Mouse (Mus musculus): ENCODE results near the gene 1700012P22Rik. TPM values are rescaled to one million over a fixed set of nuclear protein-coding genes. Genes with fewer than 3 reads are reported as not detected.

The 1700012P22Rik gene
- total RNA-seq, 1 experiment, result not detected

DNA sequence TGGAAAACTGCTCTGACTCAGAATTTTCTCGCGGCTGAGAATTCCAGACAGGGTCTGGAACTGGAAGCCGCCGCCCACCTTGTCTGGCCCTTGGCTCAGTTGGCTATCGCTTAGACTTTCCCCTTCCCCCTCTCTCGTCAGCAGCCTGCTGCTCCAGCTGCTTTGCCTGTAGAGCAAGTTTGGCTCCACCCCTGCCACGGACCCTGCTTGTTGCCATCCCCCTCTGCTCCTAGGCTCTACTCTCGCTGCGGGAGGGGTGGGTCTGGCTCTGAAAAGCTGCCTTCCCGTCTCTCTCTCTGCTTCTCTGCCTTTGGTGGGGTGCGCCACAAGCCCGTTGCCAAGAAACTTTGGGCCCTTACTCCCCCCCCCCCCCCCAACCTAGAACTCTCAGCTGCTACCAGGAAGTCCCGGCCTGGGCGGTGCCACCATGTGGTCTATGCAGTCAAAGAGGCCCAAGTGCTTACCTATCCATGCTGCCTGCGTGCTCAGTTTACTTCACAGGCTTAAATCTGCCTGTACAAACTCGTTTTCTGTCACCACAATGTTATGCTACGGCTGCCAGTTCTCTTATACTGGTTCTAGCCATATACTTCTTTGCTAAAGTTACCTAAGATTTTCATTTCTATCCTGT, 34.0 kb downstream of the 1700012P22Rik start:
- peak overlapping the region; percentile 70 for H3K9ac ChIP-seq (ENCODE audit: insufficient read depth, low read depth, low read length, poor library complexity, severe bottlenecking)
- TF ChIP-seq CHD2 (IDR thresholded peaks at IDR 0.05; ENCODE audit: low read depth, low read length), result no peak
- no peak for TF ChIP-seq ZNF384 (IDR thresholded peaks at IDR 0.05; ENCODE audit: low read depth, low read length)
- no peak for TF ChIP-seq HCFC1 (IDR thresholded peaks at IDR 0.05; ENCODE audit: borderline replicate concordance, insufficient read depth, low read length)
- TF ChIP-seq ZC3H11A (IDR thresholded peaks at IDR 0.05; ENCODE audit: borderline replicate concordance, low read depth, low read length), result no peak
- TF ChIP-seq MAFK (IDR thresholded peaks at IDR 0.05; ENCODE audit: insufficient read depth, low read depth, low read length), result no peak
- no peaks in the 10 kb centered on the region for H3K9me3 ChIP-seq (ENCODE audit: control insufficient read depth, insufficient read depth, low read depth, low read length)
- in situ Hi-C loops (cut with MboI; ENCODE audit: low sequenced_read_pairs in 2 of 2, unreplicated experiment in 2 of 2), result no loop called here
- DNase-seq (ENCODE audit: low read depth, low spot score), result peak; percentile 82
- peaks cover 7 to 13% of the 10 kb centered on the region in 2 experiments for H3K4me1 ChIP-seq (ENCODE audit: control insufficient read depth in 2 of 2, insufficient read depth in 2 of 2, low read length in 2 of 2, poor library complexity in 1 of 2)
- H3K27ac ChIP-seq (ENCODE audit: insufficient read depth, low read depth, low read length, poor library complexity, severe bottlenecking), result peak overlapping the region; percentile 93
- peak overlapping the region; percentile 48 to 61 for H3K4me3 ChIP-seq (ENCODE audit: insufficient read depth in 1 of 2, low read depth in 1 of 2, low read length in 2 of 2, poor library complexity in 1 of 2, severe bottlenecking in 1 of 2)
- no peaks in the 10 kb centered on the region for H3K36me3 ChIP-seq (ENCODE audit: control insufficient read depth, insufficient read depth, low read length, poor library complexity, severe bottlenecking)

DNA sequence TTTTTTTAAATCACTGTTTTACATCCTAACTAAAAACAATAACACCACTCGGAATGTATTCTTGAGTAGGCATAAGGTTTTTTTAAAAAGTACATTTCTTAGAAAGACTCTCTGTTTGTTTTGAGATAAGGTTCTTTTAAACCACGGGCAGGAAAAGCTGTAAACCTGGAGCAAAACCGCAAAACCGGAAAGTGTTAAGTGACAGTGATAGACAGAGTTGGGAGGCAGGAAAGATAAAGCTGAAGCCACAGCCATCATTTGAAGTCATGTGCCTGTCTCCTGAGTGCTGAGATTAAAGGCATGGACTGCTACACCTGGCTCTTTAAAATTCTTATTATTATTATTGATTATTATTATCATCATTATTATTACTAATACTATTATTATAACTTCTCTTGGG, 35.9 kb downstream of the 1700012P22Rik start:
- no peak for DNase-seq (ENCODE audit: low read depth, low spot score)
- H3K9ac ChIP-seq (ENCODE audit: insufficient read depth, low read depth, low read length, poor library complexity, severe bottlenecking), result no peak overlapping the region
- no peaks in the 10 kb centered on the region for H3K9me3 ChIP-seq (ENCODE audit: control insufficient read depth, insufficient read depth, low read depth, low read length)
- TF ChIP-seq ZC3H11A (IDR thresholded peaks at IDR 0.05; ENCODE audit: borderline replicate concordance, low read depth, low read length) (no peak), HCFC1 (IDR thresholded peaks at IDR 0.05; ENCODE audit: borderline replicate concordance, insufficient read depth, low read length) (no peak), MAFK (IDR thresholded peaks at IDR 0.05; ENCODE audit: insufficient read depth, low read depth, low read length) (no peak), CHD2 (IDR thresholded peaks at IDR 0.05; ENCODE audit: low read depth, low read length) (no peak), ZNF384 (IDR thresholded peaks at IDR 0.05; ENCODE audit: low read depth, low read length) (no peak)
- no peak overlapping the region; a peak in 1 of 4 replicates for H3K4me3 ChIP-seq (ENCODE audit: insufficient read depth in 1 of 2, low read depth in 1 of 2, low read length in 2 of 2, poor library complexity in 1 of 2, severe bottlenecking in 1 of 2)
- peaks cover 4 to 11% of the 10 kb centered on the region in 2 experiments for H3K4me1 ChIP-seq (ENCODE audit: control insufficient read depth in 2 of 2, insufficient read depth in 2 of 2, low read length in 2 of 2, poor library complexity in 1 of 2)
- in situ Hi-C loops (cut with MboI; ENCODE audit: low sequenced_read_pairs in 2 of 2, unreplicated experiment in 2 of 2), result no loop called here
- H3K27ac ChIP-seq (ENCODE audit: insufficient read depth, low read depth, low read length, poor library complexity, severe bottlenecking), result no peak overlapping the region
- H3K36me3 ChIP-seq (ENCODE audit: control insufficient read depth, insufficient read depth, low read length, poor library complexity, severe bottlenecking), result no peaks in the 10 kb centered on the region

DNA sequence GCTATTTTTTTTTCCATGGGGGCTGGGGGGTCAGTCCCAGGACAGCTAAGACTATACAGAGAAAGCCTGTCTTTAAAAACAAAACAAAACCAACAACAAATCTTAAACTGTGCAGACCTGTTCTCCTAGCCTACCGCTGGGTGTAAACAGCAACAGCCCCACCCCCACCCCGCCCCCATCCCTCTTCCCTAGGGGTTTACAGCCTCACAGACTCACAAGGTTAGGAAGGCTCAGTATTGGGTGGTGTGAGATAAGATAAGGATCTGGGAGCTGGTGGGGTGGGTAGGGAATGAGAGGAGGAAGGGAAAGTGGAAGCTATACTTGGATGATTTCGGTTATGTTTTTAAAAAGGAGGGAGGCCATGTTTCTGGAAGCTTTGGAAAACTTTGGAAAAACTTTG, 42.3 kb downstream of the 1700012P22Rik start:
- TF ChIP-seq ZC3H11A (IDR thresholded peaks at IDR 0.05; ENCODE audit: borderline replicate concordance, low read depth, low read length) (no peak), HCFC1 (IDR thresholded peaks at IDR 0.05; ENCODE audit: borderline replicate concordance, insufficient read depth, low read length) (no peak), CHD2 (IDR thresholded peaks at IDR 0.05; ENCODE audit: low read depth, low read length) (no peak), MAFK (IDR thresholded peaks at IDR 0.05; ENCODE audit: insufficient read depth, low read depth, low read length) (no peak), ZNF384 (IDR thresholded peaks at IDR 0.05; ENCODE audit: low read depth, low read length) (no peak)
- Histone ChIP-seq H3K9ac (ENCODE audit: insufficient read depth, low read depth, low read length, poor library complexity, severe bottlenecking) (no peak overlapping the region), H3K36me3 (ENCODE audit: control insufficient read depth, insufficient read depth, low read length, poor library complexity, severe bottlenecking) (peaks cover 26% of the 10 kb centered on the region), H3K4me3 (ENCODE audit: insufficient read depth in 1 of 2, low read depth in 1 of 2, low read length in 2 of 2, poor library complexity in 1 of 2, severe bottlenecking in 1 of 2) (no peak overlapping the region), H3K27ac (ENCODE audit: insufficient read depth, low read depth, low read length, poor library complexity, severe bottlenecking) (no peak overlapping the region; the same call in 1 of the 2 replicates), H3K9me3 (ENCODE audit: control insufficient read depth, insufficient read depth, low read depth, low read length) (no peaks in the 10 kb centered on the region), H3K4me1 (ENCODE audit: control insufficient read depth in 2 of 2, insufficient read depth in 2 of 2, low read length in 2 of 2, poor library complexity in 1 of 2) (peaks cover 0 to 17% of the 10 kb centered on the region in 2 experiments; a peak in 3 of 4 replicates)
- no peak for DNase-seq (ENCODE audit: low read depth, low spot score)
- in situ Hi-C loops (cut with MboI; ENCODE audit: low sequenced_read_pairs in 2 of 2, unreplicated experiment in 2 of 2), result no loop called here

DNA sequence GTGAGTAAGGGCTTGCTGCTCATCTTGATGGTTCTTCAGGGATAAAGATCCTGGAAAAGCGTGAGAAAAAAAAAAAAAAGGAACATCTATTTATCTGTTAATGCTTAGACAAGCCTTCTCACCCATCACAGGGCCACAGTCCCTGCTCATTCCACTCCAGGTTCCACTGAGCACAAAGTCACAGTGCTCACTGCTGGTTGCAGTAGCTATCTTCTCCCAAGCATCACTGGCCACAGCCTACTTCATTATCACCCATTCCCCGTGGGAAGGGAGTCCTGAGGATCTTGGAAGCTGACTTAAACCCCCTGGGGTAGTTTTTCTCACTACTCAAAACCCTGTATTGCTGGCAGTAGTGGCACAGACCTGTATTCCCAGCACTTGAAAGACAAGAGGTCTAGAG, 60.7 kb downstream of the 1700012P22Rik start, which contains the start of gene Pramef20:
TSS of gene Pramef20 (minus strand) at position 23 of the 400 bp plus-strand sequence.
- no peak within 1 kb of the TSS for H3K9ac ChIP-seq (ENCODE audit: insufficient read depth, low read depth, low read length, poor library complexity, severe bottlenecking)
- no peaks in the 10 kb centered on the region for H3K9me3 ChIP-seq (ENCODE audit: control insufficient read depth, insufficient read depth, low read depth, low read length)
- no peak within 1 kb of the TSS for H3K4me3 ChIP-seq (ENCODE audit: insufficient read depth in 1 of 2, low read depth in 1 of 2, low read length in 2 of 2, poor library complexity in 1 of 2, severe bottlenecking in 1 of 2)
- no peak for DNase-seq (ENCODE audit: low read depth, low spot score)
- in situ Hi-C loops (cut with MboI; ENCODE audit: low sequenced_read_pairs in 2 of 2, unreplicated experiment in 2 of 2), result no loop called here
- H3K27ac ChIP-seq (ENCODE audit: insufficient read depth, low read depth, low read length, poor library complexity, severe bottlenecking), result no peak within 1 kb of the TSS
- no peaks in the 10 kb centered on the region for H3K4me1 ChIP-seq (ENCODE audit: control insufficient read depth in 2 of 2, insufficient read depth in 2 of 2, low read length in 2 of 2, poor library complexity in 1 of 2)
- no peaks in the 10 kb centered on the region for H3K36me3 ChIP-seq (ENCODE audit: control insufficient read depth, insufficient read depth, low read length, poor library complexity, severe bottlenecking)
- TF ChIP-seq MAFK (IDR thresholded peaks at IDR 0.05; ENCODE audit: insufficient read depth, low read depth, low read length) (no peak), ZC3H11A (IDR thresholded peaks at IDR 0.05; ENCODE audit: borderline replicate concordance, low read depth, low read length) (no peak), CHD2 (IDR thresholded peaks at IDR 0.05; ENCODE audit: low read depth, low read length) (no peak), ZNF384 (IDR thresholded peaks at IDR 0.05; ENCODE audit: low read depth, low read length) (no peak), HCFC1 (IDR thresholded peaks at IDR 0.05; ENCODE audit: borderline replicate concordance, insufficient read depth, low read length) (no peak)

Other genes starting within 250 kb of the 1700012P22Rik start
- not detected in 2 replicates for gene Oog2, start 248.1 kb downstream of the 1700012P22Rik start, total RNA-seq (2012; rRNA removed)
- gene C87977, start 225.5 kb downstream of the 1700012P22Rik start, total RNA-seq (2012; rRNA removed), result not detected in 2 replicates
- gene Pramel5, start 158.3 kb downstream of the 1700012P22Rik start, total RNA-seq (2012; rRNA removed), result 0.13 TPM in 1 of 2 replicates, not detected in the other
- gene Gm13128, start 108.5 kb downstream of the 1700012P22Rik start, total RNA-seq (2012; rRNA removed), result 1.4 and 7.5 TPM in 2 replicates
- 3.7 and 4.3 TPM in 2 replicates for gene Gm13119, start 80.8 kb downstream of the 1700012P22Rik start, total RNA-seq (2012; rRNA removed)
- not detected in 2 replicates for gene Pramef20, start 60.8 kb downstream of the 1700012P22Rik start, total RNA-seq (2012; rRNA removed)
- 14.5 and 20.3 TPM in 2 replicates for gene Pramef12, start 30.3 kb downstream of the 1700012P22Rik start, total RNA-seq (2012; rRNA removed)
- gene Gm9944, start 14.5 kb upstream of the 1700012P22Rik start, total RNA-seq (2012; rRNA removed), result not detected in 2 replicates
- not detected in 2 replicates for gene Aadacl3, start 25.0 kb upstream of the 1700012P22Rik start, total RNA-seq (2012; rRNA removed)
- gene 9430007A20Rik, start 81.0 kb upstream of the 1700012P22Rik start, total RNA-seq (2012; rRNA removed), result not detected in 2 replicates
- 0.22 and 0.37 TPM in 2 replicates for gene Gm13124, start 126.4 kb upstream of the 1700012P22Rik start, total RNA-seq (2012; rRNA removed)
- gene Aadacl4, start 174.9 kb upstream of the 1700012P22Rik start, total RNA-seq (2012; rRNA removed), result not detected in 2 replicates
- gene Gm436, start 247.6 kb upstream of the 1700012P22Rik start, total RNA-seq (2012; rRNA removed), result not detected in 2 replicates

All from ES-E14 (cell line).